Mouse (Mus musculus) spleen, embryonic (tissue): ENCODE data around the gene Gng7.
"Not testable (repeated sequence)": the region's sequence is repeated elsewhere in the genome, so short reads cannot be mapped to it uniquely, and the experiment has no call there.

Experiments
- CTCF ChIA-PET: fragments of 350-600 bp; sonication (Branson Sonifier 250); formaldehyde crosslinking; loops from one replicate; lab custom pipeline; 2022; lab: Charles Lee

Gng7 gene

DNA sequence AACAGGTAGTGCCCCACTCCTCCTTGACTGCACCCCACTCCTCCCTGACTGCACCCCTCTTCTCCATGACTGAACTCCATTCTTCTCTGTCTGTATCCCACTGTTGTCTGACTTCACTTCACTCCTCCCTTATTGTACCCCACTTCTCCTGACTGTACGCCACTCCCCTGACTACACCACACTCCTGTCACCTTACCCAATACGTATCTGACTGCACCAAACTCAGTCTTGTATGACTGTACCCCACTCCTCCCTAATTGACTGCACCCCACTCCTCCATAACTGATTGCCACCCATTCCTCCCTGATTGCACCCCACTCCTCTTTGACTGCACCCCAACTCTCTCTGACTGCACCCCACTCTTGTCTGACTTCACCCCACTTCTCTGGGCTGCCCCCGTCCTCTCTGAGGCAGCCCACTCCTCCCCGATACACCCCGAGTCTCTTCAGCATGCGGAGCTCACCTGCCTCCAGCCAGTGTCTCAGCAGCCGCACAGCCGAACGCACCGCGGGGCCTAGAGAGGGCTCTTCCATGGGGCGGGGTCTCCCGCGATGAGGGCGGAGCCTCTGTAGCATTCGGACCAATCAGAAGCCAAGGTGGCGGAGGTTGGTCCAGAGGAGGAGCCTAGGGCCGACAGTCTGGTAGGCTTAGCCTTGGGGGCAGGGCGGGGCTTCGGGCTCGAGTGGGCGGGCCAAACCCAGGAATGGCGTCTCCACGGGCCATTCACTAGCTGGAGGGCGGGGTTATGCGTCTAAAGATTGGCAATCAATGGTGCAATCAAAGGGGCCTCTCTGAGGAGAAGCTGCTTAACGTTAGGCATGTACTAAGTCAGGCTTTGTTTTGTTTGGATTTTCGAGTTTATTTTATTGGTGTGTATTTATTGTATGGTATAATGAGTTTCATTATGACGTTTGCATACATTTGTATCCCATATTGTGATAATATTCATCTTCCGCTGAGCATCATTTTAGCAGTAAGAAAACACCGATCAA lies at the start of gene Gng7:
Gene Gng7 (minus strand): TSS at position 553 of the 992 bp plus-strand sequence.
- CTCF ChIA-PET = interaction anchor here (0.5 to 0.7 kb wide), 3 partner anchors 21 to 318 kb away, joined by 3 read pairs; no protein-coding TSS in a partner anchor

GRCm38 (mm10) chr10:81064519-81064918 lies 49.8 kb upstream of the Gng7 start:
- CTCF ChIA-PET = not testable (repeated sequence)

DNA sequence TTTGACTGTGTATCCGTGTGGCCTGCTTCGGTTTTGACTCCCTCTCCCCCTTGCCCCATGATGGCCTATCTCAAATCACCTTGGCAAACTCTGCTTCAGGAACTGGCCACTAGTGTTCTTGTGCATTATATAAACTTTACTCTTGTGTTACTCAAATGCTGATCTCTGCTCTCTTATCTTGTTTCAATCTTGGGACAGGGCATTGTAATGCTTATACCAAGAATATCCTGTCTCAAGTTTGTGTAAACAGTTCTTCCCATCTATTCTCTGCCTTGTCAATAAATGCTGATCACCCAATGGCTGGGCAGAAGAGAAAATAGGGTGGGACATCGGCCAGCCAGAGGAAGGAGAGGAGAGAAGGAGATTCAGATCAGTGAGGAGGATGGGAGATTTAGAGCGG lies 48.0 kb upstream of the Gng7 start:
- CTCF ChIA-PET = no interaction called here

GRCm38 (mm10) chr10:81059603-81060543 lies 45.1 kb upstream of the Gng7 start, which contains the start of gene Sgta:
TSS of gene Sgta (minus strand) at chr10:81060181.
- CTCF ChIA-PET = interaction anchor here (0.5 to 0.6 kb wide), 2 partner anchors 28 to 135 kb away, joined by 3 to 7 read pairs; no protein-coding TSS in a partner anchor

DNA sequence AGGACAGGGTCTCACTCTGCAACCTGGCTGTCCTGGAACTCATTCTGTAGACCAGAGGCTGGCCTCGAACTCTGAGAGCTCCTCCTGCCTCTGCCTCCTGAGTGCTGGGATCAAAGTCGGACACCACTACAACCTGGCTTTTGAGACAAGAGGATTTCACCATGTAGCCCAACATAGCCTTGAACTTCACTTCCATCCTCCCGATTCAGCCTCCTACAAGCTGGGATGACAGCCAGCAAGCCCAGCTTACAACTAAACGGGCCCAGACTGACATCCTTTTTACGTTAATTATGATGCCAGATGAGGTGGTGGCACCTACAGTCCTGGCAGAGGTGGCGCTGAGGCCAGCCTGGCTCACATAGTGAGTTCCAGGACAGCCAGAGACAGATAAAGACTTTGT lies 44.2 kb upstream of the Gng7 start:
- CTCF ChIA-PET = interaction anchor here (0.6 kb wide), 1 partner anchor 136 kb away, joined by 3 read pairs; no protein-coding TSS in a partner anchor

DNA sequence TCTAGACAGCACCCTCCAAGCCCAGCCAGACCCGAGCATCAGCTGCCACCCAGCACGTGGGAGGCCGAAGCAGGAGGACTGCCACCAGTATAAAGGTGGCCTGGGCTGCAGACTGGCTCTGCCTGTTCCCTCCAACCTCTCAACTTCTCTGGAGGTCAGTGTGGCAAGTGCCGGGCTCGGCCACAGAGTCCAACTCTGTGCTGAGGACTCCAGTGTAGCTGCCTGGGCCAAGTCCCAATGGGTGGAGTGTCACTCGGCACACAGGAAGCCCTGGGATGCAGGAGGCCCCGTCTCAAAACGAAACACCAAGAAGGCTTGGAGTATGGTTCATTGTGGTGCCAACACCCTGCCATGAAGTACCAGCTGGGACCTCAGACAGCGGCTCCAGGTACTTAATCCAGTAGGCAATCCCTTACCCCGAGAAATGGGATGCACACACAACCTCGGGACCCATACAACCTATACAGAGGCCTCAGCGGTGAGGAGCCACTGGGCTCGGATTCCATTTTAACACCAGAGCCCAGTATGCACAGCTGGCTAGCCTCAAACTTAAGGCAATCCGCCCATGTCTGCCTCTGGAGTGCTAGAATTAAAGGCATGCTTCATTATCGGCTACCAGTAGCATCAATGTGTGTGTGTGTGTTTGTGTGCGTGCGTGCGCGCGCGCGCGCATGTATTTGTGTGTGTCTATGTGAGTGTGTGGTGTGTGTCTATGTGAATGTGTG lies 42.8 kb upstream of the Gng7 start:
- CTCF ChIA-PET = no interaction called here

GRCm38 (mm10) chr10:81055802-81056340 lies 41.1 kb upstream of the Gng7 start:
- CTCF ChIA-PET = interaction anchor here (0.6 to 1.0 kb wide), 2 partner anchors 15 to 151 kb away, joined by 3 to 4 read pairs; no protein-coding TSS in a partner anchor

DNA sequence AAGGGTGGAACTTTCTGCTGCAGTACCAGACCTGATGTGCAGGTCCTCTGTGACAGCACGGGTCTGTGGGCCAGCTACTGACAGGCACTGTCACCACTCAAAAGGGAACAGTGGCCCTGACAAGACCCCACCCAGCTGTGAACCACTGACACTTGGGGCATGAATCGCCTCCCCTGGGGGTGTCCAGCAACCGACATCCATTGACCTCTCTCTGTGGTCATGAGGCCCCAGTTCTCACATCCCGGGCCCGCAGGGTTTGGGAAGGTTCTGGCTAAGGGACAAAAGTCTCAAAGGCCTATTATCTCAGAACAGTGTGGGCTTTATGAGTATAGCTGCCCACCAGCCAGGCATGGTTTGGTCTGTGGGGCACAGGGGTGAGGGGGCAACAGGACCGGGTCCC lies 40.4 kb upstream of the Gng7 start:
- CTCF ChIA-PET = interaction anchor here (0.6 to 1.0 kb wide), 2 partner anchors 10 to 16 kb away, joined by 3 to 4 read pairs; no protein-coding TSS in a partner anchor

GRCm38 (mm10) chr10:81052577-81052976 lies 37.8 kb upstream of the Gng7 start:
- CTCF ChIA-PET = no interaction called here

GRCm38 (mm10) chr10:81051133-81051532 lies 36.4 kb upstream of the Gng7 start:
- CTCF ChIA-PET = no interaction called here

DNA sequence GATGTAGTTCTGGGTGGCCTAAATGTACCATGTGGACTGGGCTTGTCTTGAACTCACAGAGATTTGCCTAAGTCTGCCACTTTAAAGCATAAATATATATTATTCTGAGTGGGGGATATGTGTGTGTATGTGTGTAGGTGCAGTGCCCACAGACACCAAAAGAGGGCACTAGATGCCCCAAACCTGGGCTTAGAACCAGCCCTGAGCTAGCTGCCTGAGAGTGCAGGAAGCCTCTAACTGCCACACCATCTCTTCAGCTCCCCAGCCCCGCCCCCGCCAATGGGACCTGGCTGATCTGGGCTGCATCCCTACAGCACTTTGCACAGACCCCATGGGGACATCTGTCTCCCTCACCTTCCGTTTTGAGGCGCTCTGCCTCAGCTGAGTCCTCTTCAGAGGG lies 35.9 kb upstream of the Gng7 start:
- CTCF ChIA-PET = interaction anchor here (0.6 kb wide), 1 partner anchor 134 kb away, joined by 3 read pairs; no protein-coding TSS in a partner anchor

GRCm38 (mm10) chr10:81045246-81045645 lies 30.5 kb upstream of the Gng7 start:
- CTCF ChIA-PET = interaction anchor here (0.7 kb wide), 1 partner anchor 10 kb away, joined by 3 read pairs; no protein-coding TSS in a partner anchor

DNA sequence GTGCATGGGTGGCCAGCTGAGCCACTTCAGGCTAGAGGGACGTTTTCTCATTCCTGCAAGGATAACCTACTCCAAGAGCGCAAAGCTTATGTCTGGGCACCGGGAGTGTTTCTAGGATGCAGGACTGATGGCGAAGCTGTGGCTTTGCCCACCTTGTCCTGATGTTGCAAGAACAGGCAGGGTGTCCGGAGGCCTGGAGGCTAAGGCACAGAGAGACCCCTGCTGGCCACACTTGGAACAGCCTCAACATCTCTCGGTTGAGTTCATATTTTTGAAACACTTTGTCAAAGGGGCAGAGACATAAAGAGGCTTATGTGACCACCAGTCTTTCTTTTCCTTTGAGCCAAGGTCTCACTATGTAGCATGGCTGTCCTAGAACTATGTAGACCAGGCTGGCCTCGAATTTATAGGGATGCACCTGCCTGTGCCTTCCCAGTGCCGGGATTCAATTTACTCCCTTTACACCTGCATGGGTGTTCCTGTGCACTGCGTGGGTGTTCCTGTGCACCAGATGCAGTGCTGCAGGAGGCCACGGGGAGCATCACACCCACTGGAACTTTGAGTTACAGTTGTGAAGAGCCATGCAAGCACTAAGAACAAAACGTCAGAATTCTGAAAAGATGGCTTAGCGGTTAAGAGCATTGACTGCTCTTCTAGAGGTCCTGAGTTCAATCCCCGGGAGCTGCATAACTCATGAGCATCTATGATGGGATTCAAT lies 26.9 kb upstream of the Gng7 start:
- CTCF ChIA-PET = interaction anchor here (0.8 kb wide), 1 partner anchor 75 kb away, joined by 9 read pairs; no protein-coding TSS in a partner anchor

DNA sequence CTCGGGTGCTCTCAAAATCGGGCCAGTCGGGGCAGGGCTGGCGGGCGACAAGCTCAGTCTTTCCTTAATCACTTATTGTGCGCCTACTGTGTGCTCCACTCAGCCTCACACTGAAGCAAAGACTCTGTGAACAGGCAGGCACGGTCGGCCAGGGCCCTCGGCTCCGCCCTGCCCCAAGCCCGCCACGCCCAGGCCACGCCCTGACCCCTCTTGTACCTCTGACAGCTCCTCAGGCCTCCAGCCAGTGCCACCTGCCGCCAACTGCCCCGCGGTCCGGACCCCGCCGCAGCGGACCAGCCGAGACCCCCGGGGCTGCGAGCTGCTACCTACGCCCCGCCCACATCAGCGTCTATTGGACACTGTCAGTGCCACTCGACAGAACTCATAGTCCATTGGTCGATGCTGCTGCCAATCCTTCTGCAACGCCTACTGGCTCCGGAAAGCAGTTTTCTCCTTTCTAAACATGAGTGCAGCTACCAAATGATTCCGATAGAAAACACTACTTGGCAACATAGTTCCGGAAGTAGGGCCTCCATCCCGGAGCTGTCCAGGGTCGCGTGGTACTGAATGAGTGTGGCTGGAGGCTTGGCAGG lies 22.3 kb upstream of the Gng7 start, which contains the start of gene Slc39a3:
Gene Slc39a3 (minus strand): TSS at position 439 of the 593 bp plus-strand sequence.
- CTCF ChIA-PET = no interaction called here

DNA sequence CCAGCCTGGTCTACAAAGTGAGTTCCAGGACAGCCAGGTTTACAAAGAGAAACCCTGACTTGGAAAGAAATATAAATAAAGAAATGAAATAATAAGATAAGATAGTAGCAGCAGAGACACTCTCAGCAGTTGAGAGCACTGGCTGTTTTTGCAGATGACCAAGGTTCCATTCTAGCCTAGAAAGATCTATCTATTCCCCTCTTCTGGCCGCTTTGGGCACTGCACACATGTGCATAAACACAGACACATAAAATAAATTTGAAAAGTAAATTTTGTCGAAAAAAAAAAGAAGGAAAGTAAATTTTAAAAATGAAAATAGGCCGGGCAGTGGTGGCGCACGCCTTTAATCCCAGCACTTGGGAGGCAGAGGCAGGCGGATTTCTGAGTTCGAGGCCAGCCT lies 21.5 kb upstream of the Gng7 start:
- CTCF ChIA-PET = no interaction called here

- CTCF ChIA-PET = no interaction called here
These were observed 18.8 kb upstream of the Gng7 start for GRCm38 (mm10) chr10:81033586-81033985.

- CTCF ChIA-PET = no interaction called here
These were observed 14.3 kb upstream of the Gng7 start for GRCm38 (mm10) chr10:81029031-81029430.

- CTCF ChIA-PET = no interaction called here
These were observed 13.5 kb upstream of the Gng7 start for GRCm38 (mm10) chr10:81028219-81028618.

DNA sequence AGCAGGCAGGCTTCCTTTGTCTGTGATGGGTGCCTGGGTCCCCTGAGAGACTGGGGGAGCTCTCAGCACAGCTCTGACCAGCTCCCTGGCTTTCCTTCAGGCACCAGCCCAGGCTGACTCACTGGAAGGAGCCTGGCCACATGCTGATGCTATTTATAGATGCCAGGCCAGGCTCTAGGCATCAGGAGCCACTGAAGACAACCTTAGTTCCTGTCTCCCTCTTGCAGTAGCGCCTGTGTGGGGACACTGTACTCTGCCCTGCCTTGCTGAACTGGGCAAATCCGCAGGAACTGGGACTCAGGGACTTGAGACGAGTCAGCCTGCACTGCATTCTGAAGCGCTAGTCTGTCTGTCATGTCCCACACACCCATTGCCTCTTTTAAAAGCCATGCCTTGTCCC lies 12.6 kb upstream of the Gng7 start:
- CTCF ChIA-PET = no interaction called here
